Mouse (Mus musculus) heart, postnatal 25 days (tissue): ENCODE data around the gene Thbs1. TPM values are rescaled to one million over a fixed set of nuclear protein-coding genes. Genes with fewer than 3 reads are reported as not detected.

Source experiments
- total RNA-seq, 2 experiments: library from RNA; stranded (reverse); gene quantifications; 2 replicates each; pipeline ENCODE4 v1.2.3; 2021

Thbs1 gene
- total RNA-seq, 2 experiments from 2014 or later = 13.9 to 14.3 TPM

Other genes starting within 250 kb of the Thbs1 start
- gene Fsip1, start 145.1 kb downstream of the Thbs1 start, total RNA-seq = not detected